Mouse (Mus musculus): ENCODE results near the gene Zfp534. TPM values are rescaled to one million over a fixed set of nuclear protein-coding genes. Genes with fewer than 3 reads are reported as not detected.
A peak's percentile ranks its signal among the peaks of the same experiment; 100 is the strongest.
"Not testable (repeated sequence)": the region's sequence is repeated elsewhere in the genome, so short reads cannot be mapped to it uniquely, and the experiment has no call there.

The Zfp534 gene
- not detected in 2 replicates for polyA plus RNA-seq (2015; fragmentation: Nextera tagmentation; extraction: Ambion mirVana)

DNA sequence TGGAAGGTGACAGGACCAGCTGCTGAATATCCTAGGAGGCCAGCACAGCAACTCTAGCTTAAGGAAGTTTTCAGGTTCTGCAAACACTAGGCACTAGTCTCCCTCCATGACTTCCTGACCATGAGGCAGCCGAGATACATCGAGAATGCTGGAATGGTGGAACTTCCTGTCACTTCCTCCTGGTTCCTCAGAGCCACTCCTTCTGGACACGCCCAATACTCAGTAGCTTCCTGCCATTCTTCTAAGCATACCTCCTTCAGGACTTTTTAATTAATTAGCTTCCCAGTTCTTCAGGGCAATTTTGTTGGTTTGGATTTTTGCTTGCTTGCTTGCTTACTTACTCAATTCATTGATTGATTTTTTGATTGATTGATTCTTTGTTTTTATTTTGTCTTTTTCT lies at the start of gene Zfp534:
TSS of gene Zfp534 (minus strand) at position 101 of the 400 bp plus-strand sequence.
- not testable (repeated sequence) for H3K36me3 ChIP-seq; H3K9me3 ChIP-seq; H3K27ac ChIP-seq; H3K4me1 ChIP-seq; H3K4me3 ChIP-seq; H3K9ac ChIP-seq; H3K27me3 ChIP-seq; ATAC-seq (ENCODE audit: borderline replicate concordance, extremely low read depth, low FRiP score, low TSS enrichment); H3K4me2 ChIP-seq
- 45% methylated on average over 2 of the region's 3 CpGs for WGBS

DNA sequence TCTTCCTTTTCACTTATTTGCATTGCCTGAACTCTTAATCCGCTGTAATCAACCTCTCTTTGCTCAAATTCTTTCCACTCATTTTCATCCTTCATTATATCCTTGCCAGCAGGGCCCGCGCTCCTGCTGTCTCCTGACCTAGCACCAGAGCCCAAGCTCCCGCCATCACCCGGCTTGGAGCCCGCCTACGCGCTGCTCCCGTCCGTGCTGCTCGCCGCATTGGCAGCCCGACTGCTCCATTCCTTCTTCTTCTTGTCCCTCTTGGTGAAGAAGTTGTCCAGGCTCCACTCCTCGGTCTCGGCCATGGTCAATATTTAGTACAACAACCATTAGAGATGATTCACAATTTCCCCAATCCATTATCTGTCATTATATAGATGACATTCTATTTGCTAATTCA lies 43.9 kb upstream of the Zfp534 start:
- H3K4me2 ChIP-seq; H3K27ac ChIP-seq; H3K9ac ChIP-seq; H3K9me3 ChIP-seq; H3K36me3 ChIP-seq; ATAC-seq (ENCODE audit: borderline replicate concordance, extremely low read depth, low FRiP score, low TSS enrichment); H3K4me3 ChIP-seq; H3K27me3 ChIP-seq; H3K4me1 ChIP-seq: not testable (repeated sequence)
- WGBS, result 92% methylated on average over 14 of the region's 15 CpGs

DNA sequence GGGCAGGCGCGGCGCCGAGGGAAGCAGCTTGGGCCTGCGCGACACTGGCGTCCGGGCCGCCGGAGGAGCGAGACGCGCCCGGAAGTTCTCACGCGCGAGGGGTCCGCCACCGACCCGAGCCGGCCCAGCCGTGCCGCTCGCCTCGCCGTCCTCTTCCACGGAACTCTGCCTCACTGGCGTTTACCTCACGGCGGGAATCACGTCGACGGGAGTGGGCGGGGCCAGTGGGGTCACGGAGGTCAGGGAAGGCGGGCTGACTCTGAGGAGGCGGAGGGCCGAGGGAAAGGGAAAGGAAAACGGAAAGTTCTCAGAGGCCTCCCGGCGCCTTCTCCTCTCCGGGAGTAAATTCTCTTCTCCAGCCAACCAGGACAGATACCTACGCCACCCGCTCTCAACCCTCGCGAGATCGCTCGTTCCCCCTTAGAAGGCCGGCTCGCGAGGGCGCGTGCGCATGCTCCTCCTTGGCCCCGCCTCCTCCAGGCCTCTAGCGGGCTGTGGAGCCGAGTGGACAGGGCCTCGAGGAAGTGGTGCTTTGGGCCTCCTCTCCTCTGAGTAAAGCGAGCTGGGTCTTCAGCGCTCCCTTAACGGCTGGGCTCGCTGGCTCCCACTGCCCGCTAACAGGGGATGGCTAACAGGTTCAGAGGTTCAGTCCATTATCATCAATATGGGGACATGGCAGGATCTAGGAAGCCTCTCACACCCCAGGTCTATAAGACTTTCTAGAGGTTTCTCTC lies 36.5 kb upstream of the Zfp534 start:
- Histone ChIP-seq H3K4me2 (peak overlapping the region; percentile 53), H3K4me3 (peak overlapping the region; percentile 35)
- not testable (repeated sequence) for H3K9me3 ChIP-seq; H3K27ac ChIP-seq; H3K4me1 ChIP-seq; H3K36me3 ChIP-seq; ATAC-seq (ENCODE audit: borderline replicate concordance, extremely low read depth, low FRiP score, low TSS enrichment); H3K9ac ChIP-seq; H3K27me3 ChIP-seq
- 28% methylated on average over 63 of the region's 63 CpGs for WGBS

DNA sequence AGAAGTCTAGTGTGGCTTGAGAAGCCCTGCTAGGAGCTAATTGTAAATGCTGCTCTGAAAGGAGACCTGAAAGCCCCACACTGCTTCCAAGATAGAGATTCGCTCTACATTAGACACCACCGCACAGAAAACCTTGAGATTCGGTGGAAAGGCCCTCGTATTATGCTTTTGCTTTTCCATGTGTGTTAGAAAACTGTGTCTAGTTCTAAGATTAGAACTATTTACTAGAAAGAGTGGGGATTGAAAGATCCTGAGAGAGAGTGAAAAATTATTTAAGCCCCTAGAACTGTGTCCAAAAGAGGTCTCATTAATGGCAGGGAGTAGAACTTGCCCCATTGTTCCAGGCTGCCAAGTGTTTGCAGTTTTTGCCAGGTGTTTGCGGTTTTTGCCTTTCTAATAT lies 47.1 kb downstream of the Zfp534 start:
- H3K4me2 ChIP-seq; H3K27ac ChIP-seq; H3K9ac ChIP-seq; ATAC-seq (ENCODE audit: borderline replicate concordance, extremely low read depth, low FRiP score, low TSS enrichment); H3K4me3 ChIP-seq; H3K9me3 ChIP-seq; H3K36me3 ChIP-seq; H3K27me3 ChIP-seq; H3K4me1 ChIP-seq: not testable (repeated sequence)
- WGBS, result 83% methylated on average over 5 of the region's 5 CpGs

DNA sequence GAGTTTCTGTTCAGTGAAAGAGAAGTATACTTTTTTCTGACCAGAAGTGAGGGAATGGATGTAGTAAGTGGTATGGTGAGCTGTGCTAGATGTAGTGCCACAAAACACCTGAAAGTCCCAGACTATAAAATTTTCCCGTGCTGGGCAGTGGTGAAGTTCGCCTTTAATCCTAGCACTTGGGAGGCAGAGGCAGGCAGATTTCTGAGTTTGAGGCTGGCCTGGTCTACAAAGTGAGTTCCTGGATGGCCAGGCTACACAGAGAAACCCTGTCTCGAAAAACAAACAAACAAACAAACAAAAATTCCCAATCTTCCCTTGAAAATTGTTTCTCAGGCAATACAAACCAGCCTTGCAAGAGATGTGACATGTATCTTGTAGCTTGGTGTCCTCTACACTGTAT lies 54.9 kb downstream of the Zfp534 start:
- not testable (repeated sequence) for H3K27me3 ChIP-seq; H3K36me3 ChIP-seq; ATAC-seq (ENCODE audit: borderline replicate concordance, extremely low read depth, low FRiP score, low TSS enrichment); H3K4me3 ChIP-seq; H3K4me1 ChIP-seq; H3K4me2 ChIP-seq; H3K27ac ChIP-seq; H3K9ac ChIP-seq; H3K9me3 ChIP-seq
- no CpG with 5 or more reads among the region's 3 CpGs for WGBS

DNA sequence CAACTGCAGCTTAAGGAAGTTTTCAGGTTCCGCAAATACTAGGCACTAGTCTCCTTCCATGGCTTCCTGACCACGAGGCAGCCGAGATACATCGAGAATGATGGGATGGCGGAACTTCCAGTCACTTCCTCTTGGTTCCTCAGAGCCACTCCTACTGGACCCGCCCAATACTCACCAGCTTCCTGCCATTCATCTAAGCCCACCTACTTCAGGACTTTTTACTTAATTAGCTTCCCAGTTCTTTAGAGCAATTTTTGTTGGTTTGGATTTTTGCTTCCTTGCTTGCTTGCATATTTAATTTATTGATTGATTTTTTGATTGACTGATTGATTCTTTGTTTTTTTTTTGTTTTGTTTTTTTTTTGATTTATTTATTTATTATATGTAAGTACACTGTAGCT lies 59.9 kb downstream of the Zfp534 start, which contains the start of gene Zfp979:
TSS of gene Zfp979 (minus strand) at position 101 of the 400 bp plus-strand sequence.
- H3K27me3 ChIP-seq; H3K4me2 ChIP-seq; H3K4me3 ChIP-seq; H3K36me3 ChIP-seq; H3K27ac ChIP-seq; ATAC-seq (ENCODE audit: borderline replicate concordance, extremely low read depth, low FRiP score, low TSS enrichment); H3K4me1 ChIP-seq; H3K9me3 ChIP-seq; H3K9ac ChIP-seq: not testable (repeated sequence)
- no CpG with 5 or more reads among the region's 6 CpGs for WGBS

DNA sequence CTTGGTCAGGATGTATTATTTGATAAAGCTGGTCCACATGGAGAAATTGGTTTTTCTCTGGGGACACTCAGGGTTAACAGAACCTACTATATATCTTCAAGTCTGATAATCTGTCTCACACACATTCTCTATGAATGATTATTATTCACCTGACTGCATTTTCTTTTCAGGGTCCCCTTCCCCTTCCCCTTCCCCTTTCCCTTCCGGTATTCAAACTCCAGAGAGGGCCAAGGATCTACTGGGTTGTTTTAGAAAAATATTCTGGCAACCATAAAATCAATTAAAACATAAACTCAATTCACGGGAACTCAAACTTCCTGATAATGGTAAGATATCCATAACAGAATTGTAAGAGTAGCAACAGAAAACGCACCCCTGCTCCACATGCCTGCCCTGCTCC lies 60.4 kb downstream of the Zfp534 start:
- H3K9ac ChIP-seq; H3K4me1 ChIP-seq; H3K27ac ChIP-seq; H3K27me3 ChIP-seq; H3K4me3 ChIP-seq; H3K4me2 ChIP-seq; H3K36me3 ChIP-seq; H3K9me3 ChIP-seq; ATAC-seq (ENCODE audit: borderline replicate concordance, extremely low read depth, low FRiP score, low TSS enrichment): not testable (repeated sequence)
- WGBS, result 43% methylated on average over 2 of the region's 3 CpGs

DNA sequence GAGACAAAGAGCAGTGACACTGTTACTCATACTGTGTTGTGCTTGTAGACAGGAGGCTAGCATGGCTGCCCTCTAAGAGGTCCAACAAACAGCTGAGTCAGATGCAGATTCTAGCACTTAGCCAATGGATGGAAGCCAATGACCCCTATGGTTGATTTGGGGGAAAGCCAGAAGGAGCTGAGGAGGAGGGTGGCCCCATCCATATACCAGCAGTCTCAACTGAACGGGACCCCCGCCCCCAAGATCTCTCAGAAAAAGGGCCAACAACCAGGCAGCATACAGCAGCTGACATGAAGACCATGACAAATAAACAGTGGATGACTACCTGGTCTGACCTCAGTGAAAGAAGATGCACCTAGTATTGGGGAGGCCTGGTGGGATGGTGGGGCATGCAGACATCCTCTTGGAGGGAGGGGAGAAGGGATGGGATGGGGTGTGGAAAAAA lies 68.5 kb downstream of the Zfp534 start:
- H3K27me3 ChIP-seq, H3K9me3 ChIP-seq, H3K9ac ChIP-seq, H3K36me3 ChIP-seq, H3K4me2 ChIP-seq, H3K4me1 ChIP-seq, H3K4me3 ChIP-seq, H3K27ac ChIP-seq: not testable (repeated sequence)
- WGBS, result no CpG with 5 or more reads among the region's 2 CpGs
- peak; percentile 62 for ATAC-seq (ENCODE audit: borderline replicate concordance, extremely low read depth, low FRiP score, low TSS enrichment)

Other genes with a start within 250 kb of the Zfp534 start
- 4.4 and 4.9 TPM in 2 replicates for gene Zfp982, start 210.1 kb downstream of the Zfp534 start, polyA plus RNA-seq (2015; fragmentation: Nextera tagmentation; extraction: Ambion mirVana)
- 0.21 and 0.22 TPM in 2 replicates for gene Gm16503, start 162.3 kb downstream of the Zfp534 start, polyA plus RNA-seq (2015; fragmentation: Nextera tagmentation; extraction: Ambion mirVana)
- gene Zfp985, start 149.3 kb downstream of the Zfp534 start, polyA plus RNA-seq (2015; fragmentation: Nextera tagmentation; extraction: Ambion mirVana), result 0.22 and 0.29 TPM in 2 replicates
- 4.0 and 4.6 TPM in 2 replicates for gene Zfp979, start 60.0 kb downstream of the Zfp534 start, polyA plus RNA-seq (2015; fragmentation: Nextera tagmentation; extraction: Ambion mirVana)
- gene Zfp984, start 107.2 kb upstream of the Zfp534 start, polyA plus RNA-seq (2015; fragmentation: Nextera tagmentation; extraction: Ambion mirVana), result 5.9 and 6.3 TPM in 2 replicates
- 4.6 and 5.0 TPM in 2 replicates for gene Zfp933, start 145.8 kb upstream of the Zfp534 start, polyA plus RNA-seq (2015; fragmentation: Nextera tagmentation; extraction: Ambion mirVana)
- gene Miip, start 166.3 kb upstream of the Zfp534 start, polyA plus RNA-seq (2015; fragmentation: Nextera tagmentation; extraction: Ambion mirVana), result 44.2 and 44.9 TPM in 2 replicates
- gene Fv1, start 166.4 kb upstream of the Zfp534 start, polyA plus RNA-seq (2015; fragmentation: Nextera tagmentation; extraction: Ambion mirVana), result 8.4 and 10.7 TPM in 2 replicates
- gene Mfn2, start 202.2 kb upstream of the Zfp534 start, polyA plus RNA-seq (2015; fragmentation: Nextera tagmentation; extraction: Ambion mirVana), result 34.0 and 36.2 TPM in 2 replicates
- gene Plod1, start 234.2 kb upstream of the Zfp534 start, polyA plus RNA-seq (2015; fragmentation: Nextera tagmentation; extraction: Ambion mirVana), result 46.3 and 48.4 TPM in 2 replicates
- gene 2510039O18Rik, start 238.3 kb upstream of the Zfp534 start, polyA plus RNA-seq (2015; fragmentation: Nextera tagmentation; extraction: Ambion mirVana), result 15.4 and 17.0 TPM in 2 replicates